ENCODE assay signal across 8 mouse cellular contexts in the genomic region with DNA sequence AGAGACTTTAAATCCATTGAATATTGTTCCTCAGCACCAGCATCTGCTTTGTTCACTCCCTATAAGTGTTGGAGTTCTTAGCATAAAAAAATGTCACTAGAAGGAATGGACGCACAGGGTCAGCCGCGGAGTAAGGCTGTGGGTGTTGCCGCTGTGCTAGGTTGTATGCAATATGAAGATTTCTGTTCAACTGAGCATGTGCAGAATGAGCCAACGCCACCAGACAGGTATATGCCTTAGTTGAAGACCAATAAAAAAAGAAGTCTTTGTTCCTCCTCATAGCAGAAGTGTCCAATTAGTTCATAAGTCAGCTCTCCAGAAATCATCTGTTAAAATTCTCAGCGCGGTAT. TPM values are rescaled to one million over a fixed set of nuclear protein-coding genes. Genes with fewer than 3 reads are reported as not detected.
DNase-seq lines count a peak whose midpoint lies in the region; ATAC-seq and TF ChIP-seq lines count a peak whose summit lies in the region.

No protein-coding gene starts in this region.

- intact Hi-C loops in heart, postnatal 14 days (cut with DNase I): loop anchor here (10.0 kb wide), 1 partner anchor 123 kb away; no protein-coding TSS in a partner anchor

- no peaks in the 10 kb centered on the region for H3K9me3 ChIP-seq in hindbrain, postnatal 0 days (ENCODE audit: low read length)
- no peaks in the 10 kb centered on the region for H3K9me3 ChIP-seq in limb, embryonic 12.5 days
- H3K9me3 ChIP-seq in midbrain, embryonic 11.5 days (ENCODE audit: control insufficient read depth, low read length): no peaks in the 10 kb centered on the region

- DNase-seq in heart, adult 11 months: peak; percentile 70
- no peak for DNase-seq in heart, postnatal 14 days
- peak; percentile 11 for DNase-seq in NIH3T3 (ENCODE audit: low read depth)
- DNase-seq in fat pad, adult 2 months (ENCODE audit: extremely low read depth, low read depth, low spot score): peak; percentile 25
- DNase-seq in hindbrain, postnatal 0 days (ENCODE audit: low spot score): peak; percentile 61
- DNase-seq in midbrain, embryonic 11.5 days (ENCODE audit: low spot score, missing footprints): no peak

- WGBS in hindbrain, postnatal 0 days: 24% methylated on average over 7 of the region's 7 CpGs
- WGBS in limb, embryonic 12.5 days: 21% methylated on average over 7 of the region's 7 CpGs
- 16% methylated on average over 7 of the region's 7 CpGs for WGBS in midbrain, embryonic 11.5 days

- no peaks in the 10 kb centered on the region for H3K27me3 ChIP-seq in hindbrain, postnatal 0 days (ENCODE audit: insufficient read depth, low read length)
- H3K27me3 ChIP-seq in limb, embryonic 12.5 days: no peaks in the 10 kb centered on the region
- no peaks in the 10 kb centered on the region for H3K27me3 ChIP-seq in midbrain, embryonic 11.5 days (ENCODE audit: control insufficient read depth, insufficient read depth, low read length)

- peak overlapping the region; percentile 45 for H3K9ac ChIP-seq in hindbrain, postnatal 0 days (replicated peaks; ENCODE audit: low read length)
- H3K9ac ChIP-seq in limb, embryonic 12.5 days (replicated peaks): peak overlapping the region; percentile 42; the same call in 1 of the 2 replicates
- peak overlapping the region; percentile 60 for H3K9ac ChIP-seq in midbrain, embryonic 11.5 days (ENCODE audit: low read length)

- peak overlapping the region; percentile 78 for H3K27ac ChIP-seq in hindbrain, postnatal 0 days
- H3K27ac ChIP-seq in limb, embryonic 12.5 days: peak overlapping the region; percentile 80
- no peak overlapping the region for H3K27ac ChIP-seq in midbrain, embryonic 11.5 days (ENCODE audit: low read depth, low read length)

- 0 out of 2 replicates have a peak, but pooled peaks have one; percentile 18 for ATAC-seq in hindbrain, postnatal 0 days
- no peak for ATAC-seq in limb, embryonic 12.5 days (ENCODE audit: insufficient number of reproducible peaks, insufficient read depth, low FRiP score, low TSS enrichment, low read depth)
- ATAC-seq in midbrain, embryonic 11.5 days (ENCODE audit: low FRiP score): no peak
- ATAC-seq in inflammation-experienced regulatory T-cells, adult 6 months: no peak

- H3K4me1 ChIP-seq in hindbrain, postnatal 0 days (ENCODE audit: insufficient read depth, low read length): no peaks in the 10 kb centered on the region
- H3K4me1 ChIP-seq in limb, embryonic 12.5 days (replicated peaks): no peaks in the 10 kb centered on the region
- no peaks in the 10 kb centered on the region for H3K4me1 ChIP-seq in midbrain, embryonic 11.5 days (ENCODE audit: control insufficient read depth, insufficient read depth, low read length)

- peak overlapping the region; percentile 55 for H3K4me2 ChIP-seq in hindbrain, postnatal 0 days (ENCODE audit: low read depth, low read length)
- peak overlapping the region; percentile 56 for H3K4me2 ChIP-seq in limb, embryonic 12.5 days
- peak overlapping the region; percentile 47 for H3K4me2 ChIP-seq in midbrain, embryonic 11.5 days

- H3K4me3 ChIP-seq in hindbrain, postnatal 0 days (ENCODE audit: low read length): peak overlapping the region; percentile 62
- H3K4me3 ChIP-seq in limb, embryonic 12.5 days (replicated peaks): peak overlapping the region; percentile 55
- H3K4me3 ChIP-seq in midbrain, embryonic 11.5 days (ENCODE audit: low read depth, low read length): peak overlapping the region; percentile 37

- H3K36me3 ChIP-seq in hindbrain, postnatal 0 days (ENCODE audit: insufficient read depth, low read length): no peaks in the 10 kb centered on the region
- H3K36me3 ChIP-seq in limb, embryonic 12.5 days: no peaks in the 10 kb centered on the region
- no peaks in the 10 kb centered on the region for H3K36me3 ChIP-seq in midbrain, embryonic 11.5 days (ENCODE audit: control insufficient read depth, insufficient read depth, low read length)

- no peak for TF ChIP-seq CTCF in hindbrain, postnatal 0 days (IDR thresholded peaks at IDR 0.05; ENCODE audit: low read depth)

RNA-seq across cellular contexts. Expression of gene Cask, which starts 3.7 kb away (rescaled TPM):
- total RNA-seq in heart, postnatal 14 days (2021): 10 to 100 TPM; 16.8 to 17.3 TPM
- 97.0 and 176 TPM in 2 replicates for total RNA-seq in hindbrain, postnatal 0 days (2014; rRNA removed)
- polyA plus RNA-seq in hindbrain, postnatal 0 days (2015; fragmentation: Nextera tagmentation; extraction: Ambion mirVana): 66.7 and 70.8 TPM in 2 replicates
- 12.9 and 14.1 TPM in 2 replicates for polyA plus RNA-seq in limb, embryonic 12.5 days (2016; fragmentation: Nextera tagmentation; extraction: Ambion mirVana)
- 19.7 and 20.0 TPM in 2 replicates for polyA plus RNA-seq in midbrain, embryonic 11.5 days (2014; fragmentation: Nextera tagmentation; extraction: Ambion mirVana)
- under 1 TPM; 0.39 to 0.77 (median 0.57) TPM for polyA plus RNA-seq in inflammation-experienced regulatory T-cells, adult 6 months (2017; shearing (Covaris generic))

Comparison
In these comparisons a context has a peak if more than half of its experiments do, and no peak if none do; other contexts are left out.
1. DNase-seq: peak in heart, adult 11 months (single experiment), NIH3T3 (single experiment), fat pad, adult 2 months (single experiment) and hindbrain, postnatal 0 days (single experiment); none in heart, postnatal 14 days (0 of 2) and midbrain, embryonic 11.5 days (single experiment).
2. Peak in every context shown above with its lines, with median percentiles within 50 percentile points of each other: H3K4me2 ChIP-seq, H3K4me3 ChIP-seq and H3K9ac ChIP-seq.